Mouse (Mus musculus): ENCODE measurements around the gene Clgn. TPM values are rescaled to one million over a fixed set of nuclear protein-coding genes. Genes with fewer than 3 reads are reported as not detected.

Clgn gene
- total and polyA plus RNA-seq, 3 experiments, result 0.59 to 1.5 (median 1.2) TPM

GRCm38 (mm10) chr8:83417970-83418369 lies 28.3 kb downstream of the Clgn start:
- Histone ChIP-seq H3K27ac (ENCODE audit: insufficient read depth, low read depth) (no peak overlapping the region), H3K9me3 (replicated peaks; ENCODE audit: low read length) (no peaks in the 10 kb centered on the region), H3K4me3 (replicated peaks in 1 of 3; ENCODE audit: low read depth in 2 of 3, low read length in 2 of 3, poor library complexity in 1 of 3) (no peak overlapping the region), H3K27me3 (replicated peaks) (no peaks in the 10 kb centered on the region), H3K79me2 (replicated peaks; ENCODE audit: control insufficient read depth, extremely low read depth, insufficient read depth, poor library complexity, severe bottlenecking) (no peaks in the 10 kb centered on the region), H3K36me3 (replicated peaks in 1 of 2; ENCODE audit: control insufficient read depth in 1 of 2, insufficient read depth in 1 of 2, low read length in 1 of 2) (no peaks in the 10 kb centered on the region), H3K4me2 (ENCODE audit: insufficient read depth, low read depth, poor library complexity, severe bottlenecking) (no peak overlapping the region), H3K4me1 (ENCODE audit: control insufficient read depth in 1 of 2, insufficient read depth in 2 of 2) (peaks cover 2 to 3% of the 10 kb centered on the region in 2 experiments), H3K9ac (ENCODE audit: insufficient read depth, low read depth) (no peak overlapping the region)
- in situ Hi-C loops (cut with MboI; ENCODE audit: low pct_ligation_motif_present, low pct_unique_long_range_greater_than_20kb, low sequenced_read_pairs) (no loop called here), dilution Hi-C loops (cut with MboI; ENCODE audit: extremely low pct_ligation_motif_present, extremely low pct_unique_long_range_greater_than_20kb, low sequenced_read_pairs) (no loop called here)
- no peak for TF ChIP-seq RAD21 (IDR thresholded peaks at IDR 0.05; ENCODE audit: low read depth, low read length)
- TF ChIP-seq POLR2A (IDR thresholded peaks at IDR 0.05; ENCODE audit: low read depth, low read length), result no peak
- TF ChIP-seq MAX (IDR thresholded peaks at IDR 0.05; ENCODE audit: low read length), result no peak
- no peak for TF ChIP-seq MEF2A (IDR thresholded peaks at IDR 0.05; ENCODE audit: borderline replicate concordance, low read depth, low read length)
- TF ChIP-seq ZNF384 (IDR thresholded peaks at IDR 0.05; ENCODE audit: low read depth, low read length), result no peak
- TF ChIP-seq MAZ (IDR thresholded peaks at IDR 0.05; ENCODE audit: low read depth, low read length), result no peak
- TF ChIP-seq MYC (IDR thresholded peaks at IDR 0.05; ENCODE audit: low read depth, low read length), result no peak
- no peak for TF ChIP-seq IRF4 (IDR thresholded peaks at IDR 0.05; ENCODE audit: low read depth, low read length)
- no peak for TF ChIP-seq RCOR1 (conservative IDR thresholded peaks at IDR 0.05; ENCODE audit: low read depth, low read length)
- no peak for TF ChIP-seq BHLHE40 (IDR thresholded peaks at IDR 0.05; ENCODE audit: low read depth, low read length)
- TF ChIP-seq HCFC1 (IDR thresholded peaks at IDR 0.05; ENCODE audit: low read depth, low read length), result no peak
- TF ChIP-seq POLR2AphosphoS2 (IDR thresholded peaks at IDR 0.05; ENCODE audit: low read depth, low read length), result no peak
- TF ChIP-seq NRF1 (IDR thresholded peaks at IDR 0.05; ENCODE audit: low read depth, low read length), result no peak
- TF ChIP-seq SMC3 (IDR thresholded peaks at IDR 0.05; ENCODE audit: low read depth, low read length), result no peak
- TF ChIP-seq JUND (conservative IDR thresholded peaks at IDR 0.05; ENCODE audit: low read depth, low read length), result no peak
- no peak for TF ChIP-seq EP300 (IDR thresholded peaks at IDR 0.05; ENCODE audit: low read length)
- TF ChIP-seq ETS1 (conservative IDR thresholded peaks at IDR 0.05; ENCODE audit: low read depth, low read length), result no peak
- TF ChIP-seq ZC3H11A (IDR thresholded peaks at IDR 0.05; ENCODE audit: low read depth, low read length), result no peak
- TF ChIP-seq MAFK (IDR thresholded peaks at IDR 0.05; ENCODE audit: insufficient replicate concordance, low read length), result no peak
- no peak for DNase-seq (ENCODE audit: extremely low read depth)

GRCm38 (mm10) chr8:83418805-83419516 lies 29.3 kb downstream of the Clgn start:
- Histone ChIP-seq H3K4me2 (ENCODE audit: insufficient read depth, low read depth, poor library complexity, severe bottlenecking) (no peak overlapping the region), H3K27me3 (replicated peaks) (no peaks in the 10 kb centered on the region), H3K36me3 (replicated peaks in 1 of 2; ENCODE audit: control insufficient read depth in 1 of 2, insufficient read depth in 1 of 2, low read length in 1 of 2) (no peaks in the 10 kb centered on the region), H3K27ac (ENCODE audit: insufficient read depth, low read depth) (no peak overlapping the region), H3K79me2 (replicated peaks; ENCODE audit: control insufficient read depth, extremely low read depth, insufficient read depth, poor library complexity, severe bottlenecking) (no peaks in the 10 kb centered on the region), H3K4me1 (ENCODE audit: control insufficient read depth in 1 of 2, insufficient read depth in 2 of 2) (peaks cover 3 to 4% of the 10 kb centered on the region in 2 experiments), H3K9me3 (replicated peaks; ENCODE audit: low read length) (no peaks in the 10 kb centered on the region), H3K4me3 (replicated peaks in 1 of 3; ENCODE audit: low read depth in 2 of 3, low read length in 2 of 3, poor library complexity in 1 of 3) (no peak overlapping the region), H3K9ac (ENCODE audit: insufficient read depth, low read depth) (no peak overlapping the region)
- dilution Hi-C loops (cut with MboI; ENCODE audit: extremely low pct_ligation_motif_present, extremely low pct_unique_long_range_greater_than_20kb, low sequenced_read_pairs), result no loop called here
- DNase-seq (ENCODE audit: extremely low read depth), result no peak
- in situ Hi-C loops (cut with MboI; ENCODE audit: low pct_ligation_motif_present, low pct_unique_long_range_greater_than_20kb, low sequenced_read_pairs), result no loop called here
- TF ChIP-seq CTCF (conservative IDR thresholded peaks at IDR 0.05 in 1 of 2, IDR thresholded peaks at IDR 0.05 in 1 of 2; ENCODE audit: low read depth in 2 of 2, low read length in 2 of 2) (no peak), TCF12 (IDR thresholded peaks at IDR 0.05; ENCODE audit: low read depth, low read length) (no peak), POLR2AphosphoS2 (IDR thresholded peaks at IDR 0.05; ENCODE audit: low read depth, low read length) (no peak), EP300 (IDR thresholded peaks at IDR 0.05; ENCODE audit: low read length) (no peak), E2F4 (IDR thresholded peaks at IDR 0.05; ENCODE audit: insufficient replicate concordance, low read depth, low read length) (no peak)

Data from CH12.LX (cell line).